Mouse (Mus musculus) MEL (cell line): ENCODE measurements around the gene Haus2. TPM values are rescaled to one million over a fixed set of nuclear protein-coding genes. Genes with fewer than 3 reads are reported as not detected.

ENCODE experiments used
- DNase-seq: peaks from one replicate; pipeline ENCODE4 v3.0.0; 2011; ENCODE audit warnings: low read depth, low spot score
- H3K27ac ChIP-seq: 2 replicates; pipeline ENCODE4 v1.5.1; 2012; ENCODE audit warnings: low read depth, mild to moderate bottlenecking, control low read depth, low read length, moderate library complexity; ENCODE audit not compliant: control insufficient read depth
- H3K27me3 ChIP-seq, 2 experiments: fragments of 150-350 bp in 1 of 2; sonication (generic) in 1 of 2; 2 replicates each; pipeline ENCODE4 v1.6.1; 2012; ENCODE audit warnings: low read length in 2 of 2, mild to moderate bottlenecking in 2 of 2, improper control_type of control experiment in 1 of 2, moderate library complexity in 1 of 2; ENCODE audit not compliant: insufficient read depth in 2 of 2, control insufficient read depth in 1 of 2
- H3K36me3 ChIP-seq, 2 experiments: 2 replicates each; pipeline ENCODE4 v1.6.1; 2012 to 2014; ENCODE audit warnings: low read length in 2 of 2, improper control_type of control experiment in 1 of 2, inconsistent platforms in 1 of 2, mild to moderate bottlenecking in 1 of 2; ENCODE audit not compliant: insufficient read depth in 2 of 2, control insufficient read depth in 1 of 2
- H3K4me1 ChIP-seq, 2 experiments: fragments of 150-350 bp in 1 of 2; sonication (generic) in 1 of 2; 2 replicates each; pipeline ENCODE4 v1.6.1; 2012; ENCODE audit warnings: low read length in 2 of 2, improper control_type of control experiment in 1 of 2, mild to moderate bottlenecking in 1 of 2; ENCODE audit not compliant: insufficient read depth in 2 of 2, control insufficient read depth in 1 of 2
- H3K4me3 ChIP-seq, 2 experiments: fragments of 150-350 bp in 1 of 2; sonication (generic) in 1 of 2; 2 replicates each; pipeline ENCODE4 v1.5.1; 2012; ENCODE audit warnings: low read depth in 2 of 2, low read length in 2 of 2, mild to moderate bottlenecking in 2 of 2, moderate library complexity in 2 of 2, control low read depth in 1 of 2, improper control_type of control experiment in 1 of 2; ENCODE audit not compliant: control insufficient read depth in 1 of 2, insufficient read depth in 1 of 2
- H3K79me2 ChIP-seq: 2 replicates; pipeline ENCODE4 v1.6.1; 2012; ENCODE audit warnings: mild to moderate bottlenecking, low read length, moderate library complexity; ENCODE audit not compliant: control insufficient read depth, poor library complexity, insufficient read depth
- H3K9ac ChIP-seq: 2 replicates; pipeline ENCODE4 v1.6.1; 2012; ENCODE audit warnings: low read depth, mild to moderate bottlenecking, control low read depth, low read length, moderate library complexity; ENCODE audit not compliant: control insufficient read depth, poor library complexity, severe bottlenecking
- H3K9me3 ChIP-seq: fragments of 150-350 bp; sonication (generic); replicated peaks from 2 replicates; pipeline ENCODE4 v1.6.1; 2012; ENCODE audit warnings: mild to moderate bottlenecking, low read length, improper control_type of control experiment, moderate library complexity; ENCODE audit not compliant: insufficient read depth
- CHD1 ChIP-seq: IDR thresholded peaks from 2 replicates; pipeline ENCODE4 v1.6.1; 2012; ENCODE audit warnings: low read depth, mild to moderate bottlenecking, inconsistent platforms, low read length, improper control_type of control experiment
- EP300 ChIP-seq, 2 experiments: IDR thresholded peaks; 2 replicates each; pipeline ENCODE4 v1.6.1; 2011; ENCODE audit warnings: improper control_type of control experiment in 2 of 2, low read length in 2 of 2, low read depth in 1 of 2, mild to moderate bottlenecking in 1 of 2
- HCFC1 ChIP-seq: IDR thresholded peaks from 2 replicates; pipeline ENCODE4 v1.6.1; 2012; ENCODE audit warnings: low read depth, mild to moderate bottlenecking, inconsistent platforms, low read length, improper control_type of control experiment, moderate library complexity
- JUND ChIP-seq: IDR thresholded peaks from 2 replicates; pipeline ENCODE4 v1.6.1; 2011; ENCODE audit warnings: low read depth, mild to moderate bottlenecking, improper control_type of control experiment, low read length
- KAT2A ChIP-seq: conservative IDR thresholded peaks from 2 replicates; pipeline ENCODE4 v1.6.1; 2012; ENCODE audit warnings: low read depth, low read length, improper control_type of control experiment, inconsistent platforms
- MXI1 ChIP-seq: IDR thresholded peaks from 2 replicates; pipeline ENCODE4 v1.6.1; 2011; ENCODE audit warnings: mild to moderate bottlenecking, low read depth, low read length, improper control_type of control experiment
- NRF1 ChIP-seq: IDR thresholded peaks from 2 replicates; pipeline ENCODE4 v1.6.1; 2014; ENCODE audit warnings: low read depth, mild to moderate bottlenecking, inconsistent platforms, low read length, improper control_type of control experiment, moderate library complexity; ENCODE audit not compliant: poor library complexity, insufficient read depth, severe bottlenecking
- POLR2A ChIP-seq, 2 experiments: IDR thresholded peaks; 2 replicates each; pipeline ENCODE4 v1.6.1; 2011 to 2012; ENCODE audit warnings: low read length in 2 of 2, mild to moderate bottlenecking in 2 of 2, control low read depth in 1 of 2, improper control_type of control experiment in 1 of 2, low read depth in 1 of 2, moderate library complexity in 1 of 2; ENCODE audit not compliant: control insufficient read depth in 1 of 2, insufficient read depth in 1 of 2, poor library complexity in 1 of 2
- POLR2AphosphoS5 ChIP-seq: IDR thresholded peaks from 2 replicates; pipeline ENCODE4 v1.6.1; 2012; ENCODE audit warnings: low read depth, borderline replicate concordance, mild to moderate bottlenecking, inconsistent platforms, low read length, moderate library complexity, mixed read lengths
- SIN3A ChIP-seq: IDR thresholded peaks from 2 replicates; pipeline ENCODE4 v1.6.1; 2012; ENCODE audit warnings: low read length, improper control_type of control experiment, inconsistent platforms
- TAL1 ChIP-seq: IDR thresholded peaks from 2 replicates; pipeline ENCODE4 v1.6.1; 2012; ENCODE audit warnings: mild to moderate bottlenecking, inconsistent platforms, low read length, moderate library complexity, mixed read lengths
- ZNF384 ChIP-seq: IDR thresholded peaks from 2 replicates; pipeline ENCODE4 v1.6.1; 2012; ENCODE audit warnings: low read depth, mild to moderate bottlenecking, inconsistent platforms, low read length, improper control_type of control experiment
- polyA plus RNA-seq, 2 experiments: library from polyadenylated mRNA; stranded (reverse) in 1 of 2; unstranded in 1 of 2; fragments of >175 nt in 1 of 2; fragments of >200 nt in 1 of 2; gene quantifications; 2 replicates each; pipeline versions ENCODE4 v1.2.1 to v1.2.4; 2012; ENCODE audit warnings: low replicate concordance in 2 of 2, low read depth in 1 of 2; ENCODE audit not compliant: insufficient read length in 2 of 2, insufficient read depth in 1 of 2, missing spikeins in 1 of 2
- total RNA-seq: library from RNA; depleted of rRNA; stranded (reverse); fragments of 300-350 nt; gene quantifications from 2 replicates; pipeline ENCODE4 v1.2.3, GENCODE M21; 2012

The Haus2 gene
- total and polyA plus RNA-seq, 3 experiments = 14.5 to 16.7 TPM; not detected in 1

DNA sequence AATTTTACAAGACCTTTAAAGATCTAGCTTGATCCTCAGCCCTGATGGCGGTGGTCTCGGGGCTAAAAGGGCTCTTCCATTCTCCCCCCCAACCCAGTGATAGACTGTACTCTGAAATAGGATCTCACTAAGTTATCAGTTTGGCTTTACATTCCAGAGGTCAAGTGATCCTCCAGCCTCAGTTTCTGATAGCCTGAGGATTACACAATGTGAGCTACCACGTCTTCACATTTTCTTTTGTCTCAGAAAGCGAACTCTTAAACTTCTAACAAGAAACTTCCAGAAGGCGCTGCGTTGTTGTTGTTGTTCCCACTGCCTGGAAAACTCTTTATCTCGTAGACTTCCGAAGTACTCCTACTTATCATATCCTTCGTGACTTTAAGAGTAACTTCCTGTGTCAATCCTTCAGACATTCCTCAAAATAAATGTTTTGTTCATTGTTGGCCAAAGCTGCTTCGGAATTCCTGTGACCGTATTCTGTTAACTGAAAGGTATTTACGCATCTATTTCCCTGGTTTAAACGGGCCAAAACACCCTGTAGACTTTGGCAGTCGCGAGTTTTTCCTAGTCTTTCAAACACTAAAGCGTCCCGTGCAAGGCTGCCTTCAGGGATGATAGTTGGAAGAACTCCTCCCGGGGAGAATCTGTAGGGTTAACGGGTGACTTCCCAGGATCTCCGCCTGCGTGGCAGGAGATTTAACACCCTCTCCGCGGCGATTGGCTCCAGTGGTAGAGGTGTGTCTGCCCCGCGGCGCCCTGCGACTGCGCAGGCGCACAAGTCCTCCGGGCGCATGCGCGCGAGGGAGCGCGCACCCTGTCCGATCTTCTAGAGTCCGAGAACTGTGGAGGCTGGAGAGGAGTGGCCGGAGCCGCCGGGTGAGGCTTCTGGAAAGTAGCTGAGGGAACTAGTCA lies 42.0 kb upstream of the Haus2 start, which contains the start of gene Snap23 (continued):
- TF ChIP-seq MXI1 = peak; percentile 86
- no peak for TF ChIP-seq POLR2AphosphoS5
- no peak for TF ChIP-seq TAL1
- TF ChIP-seq JUND = no peak
- TF ChIP-seq HCFC1 = peak; percentile 75
- peak in 1 of 2 experiments; percentile 45; a peak in 2 of 4 replicates for TF ChIP-seq EP300 (IDR thresholded peaks at IDR 0.05; ENCODE audit: low read depth in 1 of 2, low read length in 2 of 2)
- no peak for TF ChIP-seq KAT2A
- TF ChIP-seq SIN3A = peak; percentile 93

DNA sequence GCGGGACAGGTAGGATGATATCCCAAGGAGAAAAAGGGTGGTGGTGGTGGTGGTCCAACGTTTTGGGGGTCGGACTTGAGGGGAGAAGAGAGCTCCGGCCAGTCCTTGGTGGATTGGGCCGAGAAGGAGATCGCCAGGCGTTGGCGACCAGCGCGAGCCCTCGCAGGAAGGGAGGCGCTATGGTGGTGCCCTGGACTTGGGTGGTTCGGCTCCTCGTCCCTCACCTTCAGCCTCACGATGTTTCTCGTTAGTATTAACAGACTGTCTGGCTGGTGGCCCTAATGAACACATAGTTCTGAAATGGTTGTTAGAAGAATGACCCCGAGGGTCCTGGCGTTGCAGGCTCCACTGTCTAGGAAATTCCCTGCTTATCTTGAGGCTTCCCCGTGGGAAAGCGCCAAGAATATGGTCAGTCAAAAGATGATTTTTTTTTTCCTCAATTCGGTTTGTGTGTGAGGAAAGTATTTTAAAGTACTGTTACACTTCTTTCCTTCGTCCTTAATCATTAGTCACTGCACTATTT lies 41.3 kb upstream of the Haus2 start:
- Histone ChIP-seq H3K4me3 (peak overlapping the region; percentile 91 to 94), H3K9me3 (no peaks in the 10 kb centered on the region), H3K9ac (peak overlapping the region; percentile 74), H3K79me2 (peaks cover 53% of the 10 kb centered on the region), H3K36me3 (peaks cover 0 to 49% of the 10 kb centered on the region in 2 experiments; a peak in 3 of 4 replicates), H3K4me1 (peaks cover 17 to 28% of the 10 kb centered on the region in 2 experiments), H3K27ac (peak overlapping the region; percentile 62), H3K27me3 (no peaks in the 10 kb centered on the region)
- no peak for TF ChIP-seq POLR2A (IDR thresholded peaks at IDR 0.05; ENCODE audit: control insufficient read depth in 1 of 2, insufficient read depth in 1 of 2, low read depth in 1 of 2, low read length in 2 of 2, poor library complexity in 1 of 2)
- 0 out of 2 replicates have a peak, but pooled peaks have one; percentile 17 for TF ChIP-seq ZNF384
- TF ChIP-seq NRF1 = 0 out of 2 replicates have a peak, but pooled peaks have one; percentile 10
- TF ChIP-seq CHD1 = 0 out of 2 replicates have a peak, but pooled peaks have one; percentile 11
- DNase-seq = peak; percentile 61

DNA sequence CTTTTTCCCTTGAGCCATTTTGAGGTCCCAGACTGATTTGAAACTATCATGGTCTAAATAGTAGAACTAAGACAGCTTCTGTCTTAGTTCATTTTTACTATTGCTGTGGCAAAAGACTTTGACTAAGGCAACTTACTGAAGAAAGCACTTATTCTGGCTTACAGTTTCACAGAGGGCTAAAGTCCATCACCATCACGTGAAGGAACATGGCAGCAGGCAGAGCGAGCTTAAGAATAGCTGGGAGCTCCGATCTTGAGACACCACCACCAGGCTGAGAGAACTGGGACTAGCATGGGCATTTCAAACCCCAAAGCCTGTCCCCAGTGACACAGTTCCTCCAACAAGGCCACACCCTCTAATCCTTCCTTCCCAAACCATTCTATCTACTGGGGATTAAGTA lies 38.1 kb upstream of the Haus2 start:
- no peak for TF ChIP-seq SIN3A
- TF ChIP-seq, all 39 proteins: peak for 0
- no peak overlapping the region for H3K4me3 ChIP-seq
- peaks cover 2 to 62% of the 10 kb centered on the region in 2 experiments; a peak in 3 of 4 replicates for H3K36me3 ChIP-seq
- no peaks in the 10 kb centered on the region for H3K9me3 ChIP-seq
- no peak overlapping the region; the same call in 1 of the 2 replicates for H3K27ac ChIP-seq
- H3K27me3 ChIP-seq = no peaks in the 10 kb centered on the region
- peaks cover 28 to 34% of the 10 kb centered on the region in 2 experiments for H3K4me1 ChIP-seq
- H3K9ac ChIP-seq = no peak overlapping the region
- no peak for DNase-seq
- H3K79me2 ChIP-seq = peaks cover 66% of the 10 kb centered on the region
